Mouse (Mus musculus) liver, adult 2 months (tissue): ENCODE data around the gene Stat5b. TPM values are rescaled to one million over a fixed set of nuclear protein-coding genes. Genes with fewer than 3 reads are reported as not detected.
A peak's percentile ranks its signal among the peaks of the same experiment; 100 is the strongest.

Experiments used
- DNase-seq: peaks from one replicate; pipeline ENCODE4 v3.0.0-alpha.2; 2011; ENCODE audit warnings: low read depth, low spot score; ENCODE audit errors: extremely low read depth
- H3K27ac ChIP-seq: fragments of 200-500 bp; replicated peaks from 2 replicates; pipeline ENCODE4 v1.5.1; 2012; ENCODE audit warnings: low read depth, mild to moderate bottlenecking, control low read depth, inconsistent platforms, low read length; ENCODE audit not compliant: insufficient read depth
- H3K27me3 ChIP-seq: fragments of 200-500 bp; 2 replicates; pipeline ENCODE4 v1.6.1; 2012; ENCODE audit warnings: mild to moderate bottlenecking, moderate library complexity, low read length, inconsistent platforms; ENCODE audit not compliant: control insufficient read depth, insufficient read depth
- H3K36me3 ChIP-seq: fragments of 200-500 bp; 2 replicates; pipeline ENCODE4 v1.6.1; 2012; ENCODE audit warnings: low read length, inconsistent platforms; ENCODE audit not compliant: control insufficient read depth, insufficient read depth
- H3K4me1 ChIP-seq: fragments of 200-500 bp; 2 replicates; pipeline ENCODE4 v1.6.1; 2011; ENCODE audit warnings: low read length; ENCODE audit not compliant: control insufficient read depth, insufficient read depth
- H3K4me3 ChIP-seq: fragments of 200-500 bp; 2 replicates; pipeline ENCODE4 v1.5.1; 2011; ENCODE audit warnings: low read depth, mild to moderate bottlenecking, control low read depth, low read length, moderate library complexity; ENCODE audit not compliant: insufficient read depth
- H3K79me2 ChIP-seq: fragments of 200-500 bp; 2 replicates; pipeline ENCODE4 v1.6.1; 2012; ENCODE audit warnings: inconsistent platforms, mild to moderate bottlenecking, low read length, moderate library complexity; ENCODE audit not compliant: control insufficient read depth, insufficient read depth
- H3K9ac ChIP-seq: fragments of 200-500 bp; 2 replicates; pipeline ENCODE4 v1.6.1; 2012; ENCODE audit warnings: low read depth, mild to moderate bottlenecking, control low read depth, inconsistent platforms, low read length
- CTCF ChIP-seq: fragments of 200-500 bp; IDR thresholded peaks from 2 replicates; pipeline ENCODE4 v1.5.1; 2011; ENCODE audit warnings: low read depth, low read length, control low read depth
- POLR2A ChIP-seq: fragments of 200-500 bp; IDR thresholded peaks from 2 replicates; pipeline ENCODE4 v1.6.1; 2011; ENCODE audit warnings: low read length, control low read depth; ENCODE audit not compliant: insufficient read depth; ENCODE audit errors: extremely low read depth
- WGBS: fragments of 180-500 bp; shearing (Covaris S2); methylation state at CpG from one replicate; pipeline ENCODE4 v1.1.7; 2018; 5-methylcytosine and 5-hydroxymethylcytosine counted together
- polyA plus RNA-seq: library from polyadenylated mRNA; depleted of rRNA; stranded (reverse); fragments of >200 nt; gene quantifications from 2 replicates; pipeline ENCODE4 v1.2.3, GENCODE M21; 2012
- total RNA-seq: library from RNA; depleted of rRNA; stranded (reverse); fragments of >200 nt; gene quantifications from 2 replicates; pipeline ENCODE4 v1.2.3, GENCODE M21; 2014

The Stat5b gene
- total and polyA plus RNA-seq, 2 experiments = 31.8 to 32.0 TPM

GRCm38 (mm10) chr11:100853018-100853417 is 2.5 kb upstream of the Stat5b start:
- Histone ChIP-seq H3K27me3 (no peaks in the 10 kb centered on the region), H3K4me3 (no peak overlapping the region), H3K4me1 (peaks cover 18% of the 10 kb centered on the region), H3K79me2 (peaks cover 11% of the 10 kb centered on the region), H3K27ac (no peak overlapping the region), H3K36me3 (no peaks in the 10 kb centered on the region), H3K9ac (no peak overlapping the region)
- TF ChIP-seq CTCF (no peak), POLR2A (no peak)
- 88% methylated on average over 5 of the region's 5 CpGs for WGBS
- no peak for DNase-seq

GRCm38 (mm10) chr11:100852088-100852487 is 1.6 kb upstream of the Stat5b start:
- WGBS = 84% methylated on average over 2 of the region's 2 CpGs
- H3K4me3 ChIP-seq = no peak overlapping the region
- DNase-seq = no peak
- no peaks in the 10 kb centered on the region for H3K36me3 ChIP-seq
- peaks cover 11% of the 10 kb centered on the region for H3K79me2 ChIP-seq
- H3K4me1 ChIP-seq = peaks cover 21% of the 10 kb centered on the region
- no peaks in the 10 kb centered on the region for H3K27me3 ChIP-seq
- no peak overlapping the region for H3K9ac ChIP-seq
- no peak overlapping the region for H3K27ac ChIP-seq
- TF ChIP-seq CTCF (no peak), POLR2A (no peak)

- peak; percentile 76 for DNase-seq
- peaks cover 21% of the 10 kb centered on the region for H3K4me1 ChIP-seq
- TF ChIP-seq POLR2A (no peak), CTCF (no peak)
- peak overlapping the region; percentile 99 for H3K4me3 ChIP-seq
- peak overlapping the region; percentile 100 for H3K9ac ChIP-seq
- no peaks in the 10 kb centered on the region for H3K27me3 ChIP-seq
- no peaks in the 10 kb centered on the region for H3K36me3 ChIP-seq
- H3K79me2 ChIP-seq = peaks cover 18% of the 10 kb centered on the region
- H3K27ac ChIP-seq = peak overlapping the region; percentile 99
- 2% methylated on average over 33 of the region's 33 CpGs for WGBS
Measured at GRCm38 (mm10) chr11:100850778-100851528, 429 bp upstream of the Stat5b start.

- Histone ChIP-seq H3K79me2 (peaks cover 31% of the 10 kb centered on the region), H3K9ac (peak overlapping the region; percentile 100), H3K36me3 (no peaks in the 10 kb centered on the region), H3K4me1 (peaks cover 13% of the 10 kb centered on the region), H3K27ac (peak overlapping the region; percentile 99), H3K27me3 (no peaks in the 10 kb centered on the region), H3K4me3 (peak overlapping the region; percentile 99)
- no peak for DNase-seq
- under 1% methylated on average over 13 of the region's 13 CpGs for WGBS
- TF ChIP-seq POLR2A (no peak), CTCF (no peak)
Measured at GRCm38 (mm10) chr11:100849456-100850037, 977 bp downstream of the Stat5b start.

GRCm38 (mm10) chr11:100848789-100849379 is 1.6 kb downstream of the Stat5b start:
- peak overlapping the region; percentile 100 for H3K9ac ChIP-seq
- peaks cover 15% of the 10 kb centered on the region for H3K4me1 ChIP-seq
- 11% methylated on average over 6 of the region's 6 CpGs for WGBS
- H3K4me3 ChIP-seq = peak overlapping the region; percentile 45; the same call in 1 of the 2 replicates
- TF ChIP-seq CTCF = no peak
- no peak for TF ChIP-seq POLR2A
- peak overlapping the region; percentile 99 for H3K27ac ChIP-seq
- H3K27me3 ChIP-seq = no peaks in the 10 kb centered on the region
- H3K79me2 ChIP-seq = peaks cover 35% of the 10 kb centered on the region
- peak; percentile 51 for DNase-seq
- H3K36me3 ChIP-seq = no peaks in the 10 kb centered on the region
